Mouse (Mus musculus): ENCODE data around the gene Man1b1. TPM values are rescaled to one million over a fixed set of nuclear protein-coding genes. Genes with fewer than 3 reads are reported as not detected.
A peak's percentile ranks its signal among the peaks of the same experiment; 100 is the strongest.

The Man1b1 gene
- 60.9 and 70.9 TPM in 2 replicates for total RNA-seq (2017)

- ATAC-seq (replicated peaks in 1 of 2; ENCODE audit: insufficient read depth in 1 of 2, low FRiP score in 2 of 2, low TSS enrichment in 1 of 2, low read depth in 1 of 2, poor library complexity in 2 of 2, severe bottlenecking in 2 of 2) = peak; percentile 97 to 99
Observed at GRCm38 (mm10) chr2:25332286-25333160, at the start of gene Man1b1. TSS of gene Man1b1 (plus strand) at chr2:25332338.

DNA sequence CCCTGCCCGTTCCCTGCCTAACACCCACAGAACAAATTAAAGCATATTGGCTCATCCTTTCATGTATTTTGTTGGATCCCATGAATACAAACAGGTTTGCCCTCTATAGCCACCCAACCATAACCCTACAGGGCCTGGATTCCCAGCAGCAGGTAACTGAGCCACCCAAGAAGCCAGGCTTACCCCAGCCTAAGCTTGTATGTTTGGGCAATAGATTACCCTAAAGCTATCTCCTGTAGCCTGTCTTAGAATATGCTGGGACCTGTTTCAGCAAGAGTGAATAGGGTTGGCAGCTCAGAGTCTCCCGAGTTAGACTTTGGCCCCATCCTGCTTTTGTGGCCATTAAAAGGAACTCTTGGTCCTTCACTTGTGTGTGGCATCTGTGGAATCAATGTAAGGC, 46.6 kb upstream of the Man1b1 start:
- no peak for ATAC-seq (replicated peaks in 1 of 2; ENCODE audit: insufficient read depth in 1 of 2, low FRiP score in 2 of 2, low TSS enrichment in 1 of 2, low read depth in 1 of 2, poor library complexity in 2 of 2, severe bottlenecking in 2 of 2)

- no peak for ATAC-seq (replicated peaks in 1 of 2; ENCODE audit: insufficient read depth in 1 of 2, low FRiP score in 2 of 2, low TSS enrichment in 1 of 2, low read depth in 1 of 2, poor library complexity in 2 of 2, severe bottlenecking in 2 of 2)
Observed at GRCm38 (mm10) chr2:25286314-25286713, 45.8 kb upstream of the Man1b1 start.

DNA sequence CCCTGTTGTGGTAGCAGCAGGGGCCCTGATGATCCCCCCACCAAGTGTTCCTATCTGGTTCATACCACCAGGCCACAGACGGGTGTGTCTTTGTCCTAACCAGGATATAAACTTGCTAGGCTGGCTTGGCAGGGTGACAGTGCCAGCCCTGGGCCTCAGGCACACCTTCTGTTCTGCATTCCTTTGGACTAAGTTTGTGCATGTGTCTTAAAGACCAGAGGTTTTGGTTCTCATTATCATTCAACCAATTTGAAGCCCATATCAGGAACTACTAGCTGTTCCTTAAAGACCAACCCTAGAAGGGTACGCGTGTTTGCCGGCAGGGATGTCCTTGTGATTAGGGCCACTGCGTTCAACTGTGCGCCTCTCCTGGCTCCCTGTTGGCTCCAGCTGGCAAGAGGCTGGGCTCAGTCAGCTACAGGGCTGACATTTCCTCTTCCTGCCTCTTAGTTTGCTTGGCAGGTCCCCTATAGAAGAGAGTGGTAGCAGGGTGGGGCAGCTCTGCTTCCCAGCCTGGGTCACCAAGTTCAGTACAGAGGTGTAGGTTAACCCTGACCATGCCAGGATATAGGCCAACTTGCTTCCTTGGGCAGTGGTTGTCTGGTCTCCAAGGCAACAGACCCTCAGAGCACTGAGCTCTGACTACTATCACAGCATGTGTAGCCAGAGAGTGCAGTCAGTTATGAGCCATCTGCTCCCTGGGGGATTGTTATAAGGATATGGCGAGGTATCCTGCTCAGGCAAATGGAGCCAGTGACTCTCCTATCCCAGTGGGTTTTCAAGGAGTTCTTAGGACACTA, 45.1 kb upstream of the Man1b1 start:
- ATAC-seq (replicated peaks in 1 of 2; ENCODE audit: insufficient read depth in 1 of 2, low FRiP score in 2 of 2, low TSS enrichment in 1 of 2, low read depth in 1 of 2, poor library complexity in 2 of 2, severe bottlenecking in 2 of 2) = no peak

- ATAC-seq (replicated peaks in 1 of 2; ENCODE audit: insufficient read depth in 1 of 2, low FRiP score in 2 of 2, low TSS enrichment in 1 of 2, low read depth in 1 of 2, poor library complexity in 2 of 2, severe bottlenecking in 2 of 2) = no peak
Observed at GRCm38 (mm10) chr2:25287927-25288649, 44.0 kb upstream of the Man1b1 start, which contains the start of gene Tmem210. TSS of gene Tmem210 (plus strand) at chr2:25288145.

DNA sequence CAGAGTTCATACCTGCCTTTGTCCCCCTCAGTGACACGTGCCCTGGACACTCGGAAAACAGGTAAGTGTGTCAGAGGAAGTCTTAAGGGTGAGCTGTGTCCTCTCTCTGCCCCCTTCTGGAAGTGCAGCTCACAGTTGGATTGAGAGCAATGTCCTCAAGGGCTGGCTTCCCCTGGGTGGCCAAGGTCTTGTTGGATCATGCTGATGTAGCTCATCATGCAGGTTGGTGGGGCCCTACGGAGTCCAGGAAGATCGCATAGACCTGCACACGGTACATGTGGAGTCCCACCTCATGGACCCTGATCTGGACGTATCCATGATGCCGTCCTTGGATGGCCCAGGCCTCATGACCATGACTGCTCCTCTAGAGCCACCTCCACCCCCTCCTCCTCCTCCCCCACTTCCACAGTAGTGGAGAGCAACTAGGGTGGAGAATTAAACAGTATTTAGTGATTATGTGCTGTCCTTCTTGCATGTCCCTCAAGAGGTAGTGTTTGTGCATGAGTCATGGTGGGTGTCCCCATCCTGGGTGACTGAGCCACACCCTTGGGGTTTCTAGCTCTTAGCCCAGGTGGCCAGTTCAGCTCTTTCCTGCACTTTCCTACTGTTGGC, 43.3 kb upstream of the Man1b1 start:
- ATAC-seq (replicated peaks in 1 of 2; ENCODE audit: insufficient read depth in 1 of 2, low FRiP score in 2 of 2, low TSS enrichment in 1 of 2, low read depth in 1 of 2, poor library complexity in 2 of 2, severe bottlenecking in 2 of 2) = no peak

GRCm38 (mm10) chr2:25289651-25290050, 42.5 kb upstream of the Man1b1 start, which contains the start of gene Lrrc26:
TSS of gene Lrrc26 (plus strand) at chr2:25289915.
- no peak for ATAC-seq (replicated peaks in 1 of 2; ENCODE audit: insufficient read depth in 1 of 2, low FRiP score in 2 of 2, low TSS enrichment in 1 of 2, low read depth in 1 of 2, poor library complexity in 2 of 2, severe bottlenecking in 2 of 2)

DNA sequence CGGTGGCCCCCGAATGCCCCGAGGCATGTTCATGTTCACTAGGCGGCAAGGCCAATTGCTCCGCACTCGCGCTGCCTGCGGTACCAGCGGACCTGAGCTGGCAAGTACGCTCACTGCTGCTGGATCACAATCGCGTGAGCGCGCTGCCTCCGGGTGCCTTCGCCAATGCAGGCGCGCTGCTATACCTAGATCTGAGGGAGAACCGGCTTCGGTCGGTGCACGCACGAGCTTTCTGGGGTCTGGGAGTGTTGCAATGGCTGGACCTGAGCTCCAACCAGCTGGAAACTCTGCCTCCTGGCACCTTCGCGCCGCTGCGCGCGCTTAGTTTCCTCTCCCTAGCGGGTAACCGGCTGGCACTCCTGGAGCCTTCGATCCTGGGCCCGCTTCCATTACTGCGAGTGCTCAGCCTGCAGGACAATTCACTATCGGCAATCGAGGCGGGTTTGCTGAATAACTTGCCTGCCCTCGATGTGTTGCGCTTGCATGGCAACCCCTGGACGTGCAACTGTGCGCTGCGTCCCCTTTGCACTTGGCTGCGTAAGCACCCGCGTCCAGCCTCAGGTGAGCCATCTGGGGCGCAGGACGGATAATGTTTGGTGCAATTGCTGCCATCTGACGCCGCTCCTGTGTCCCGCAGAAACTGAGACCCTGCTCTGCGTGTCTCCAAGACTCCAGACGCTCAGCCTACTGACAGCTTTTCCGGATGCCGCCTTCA, 41.9 kb upstream of the Man1b1 start:
- ATAC-seq (replicated peaks in 1 of 2; ENCODE audit: insufficient read depth in 1 of 2, low FRiP score in 2 of 2, low TSS enrichment in 1 of 2, low read depth in 1 of 2, poor library complexity in 2 of 2, severe bottlenecking in 2 of 2) = no peak

DNA sequence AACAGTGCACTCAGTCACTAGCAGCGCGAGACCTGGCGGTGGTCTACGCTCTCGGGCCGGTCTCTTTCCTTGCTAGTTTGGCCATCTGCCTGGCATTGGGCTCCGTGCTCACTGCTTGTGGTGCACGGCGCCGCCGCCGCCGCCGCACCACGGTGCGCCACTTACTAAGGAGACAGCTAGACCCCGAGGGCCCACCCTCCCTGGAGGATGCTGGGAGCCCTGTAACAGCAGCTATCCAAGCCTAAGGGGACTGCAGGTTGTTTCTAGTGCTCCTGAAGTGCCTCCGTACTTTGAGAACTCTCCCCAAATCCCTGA, 41.4 kb upstream of the Man1b1 start:
- no peak for ATAC-seq (replicated peaks in 1 of 2; ENCODE audit: insufficient read depth in 1 of 2, low FRiP score in 2 of 2, low TSS enrichment in 1 of 2, low read depth in 1 of 2, poor library complexity in 2 of 2, severe bottlenecking in 2 of 2)

DNA sequence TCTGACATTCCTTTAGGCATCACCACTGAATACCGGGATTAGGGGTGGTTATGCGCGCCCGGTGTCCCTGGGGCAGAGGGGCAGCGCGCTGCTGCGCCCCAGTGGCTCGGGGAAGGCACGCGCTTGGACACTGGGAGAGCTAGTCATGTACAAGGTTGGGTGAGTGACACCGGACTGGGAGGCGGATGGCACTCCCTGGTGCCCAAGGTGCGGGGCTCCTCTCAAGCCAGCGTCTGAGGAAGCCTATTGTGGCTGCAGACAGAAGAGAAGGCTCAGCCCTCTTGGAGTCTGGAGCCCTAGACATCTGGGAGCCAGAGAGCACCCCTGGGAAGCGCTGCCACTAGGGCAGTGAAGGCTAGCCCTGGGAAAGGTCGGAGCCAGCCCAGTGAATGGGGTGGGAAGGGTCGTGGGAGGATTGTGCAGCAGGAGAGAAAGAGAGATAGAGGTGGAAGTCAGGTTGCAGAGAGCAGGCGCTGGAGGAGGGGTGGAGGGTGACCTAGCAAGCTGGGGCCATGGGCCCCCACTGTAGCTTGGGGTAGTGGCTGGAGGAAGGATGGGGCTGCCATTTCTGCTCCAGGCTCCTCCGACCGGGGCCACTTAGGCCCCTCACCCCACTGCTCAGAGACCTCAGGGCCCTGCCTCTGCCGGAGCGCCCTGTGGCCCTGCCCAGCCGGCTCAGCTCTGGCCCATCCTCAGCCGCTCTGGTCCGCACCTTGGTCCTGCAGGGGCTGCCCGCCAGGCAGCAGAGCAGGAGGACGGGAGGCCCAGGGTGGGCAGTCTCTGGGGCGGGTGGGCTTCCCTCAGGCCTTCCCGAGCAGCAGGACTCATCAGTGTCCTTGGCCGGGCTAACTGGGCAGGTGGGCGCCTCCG, 40.7 kb upstream of the Man1b1 start:
- no peak for ATAC-seq (replicated peaks in 1 of 2; ENCODE audit: insufficient read depth in 1 of 2, low FRiP score in 2 of 2, low TSS enrichment in 1 of 2, low read depth in 1 of 2, poor library complexity in 2 of 2, severe bottlenecking in 2 of 2)

DNA sequence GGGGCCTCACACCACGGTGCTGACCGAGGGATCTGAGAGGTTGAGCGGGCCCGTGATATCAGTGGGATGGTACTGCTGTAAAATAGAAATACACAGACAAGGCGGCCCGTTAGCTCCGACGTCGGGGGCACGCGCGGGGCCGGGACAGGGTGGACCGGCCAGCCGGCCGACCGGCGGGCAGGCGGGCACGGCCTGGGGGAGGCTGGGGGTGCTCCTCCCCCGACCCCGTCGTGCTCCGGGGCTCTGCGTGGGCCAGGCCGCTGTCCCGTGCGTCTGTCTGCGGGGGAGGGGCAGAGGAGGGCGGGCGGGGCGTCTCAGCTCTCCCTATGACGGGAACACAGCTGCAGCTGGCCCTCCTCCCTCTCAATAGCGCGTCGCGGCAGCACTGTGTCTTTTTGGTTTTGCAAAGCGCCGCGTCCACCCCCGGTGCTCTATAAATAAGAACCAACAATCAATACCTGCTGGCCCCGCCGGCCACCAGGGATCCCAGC, 40.0 kb upstream of the Man1b1 start:
- no peak for ATAC-seq (replicated peaks in 1 of 2; ENCODE audit: insufficient read depth in 1 of 2, low FRiP score in 2 of 2, low TSS enrichment in 1 of 2, low read depth in 1 of 2, poor library complexity in 2 of 2, severe bottlenecking in 2 of 2)

- peak; percentile 46 to 59; a peak in 3 of 4 replicates for ATAC-seq (replicated peaks in 1 of 2; ENCODE audit: insufficient read depth in 1 of 2, low FRiP score in 2 of 2, low TSS enrichment in 1 of 2, low read depth in 1 of 2, poor library complexity in 2 of 2, severe bottlenecking in 2 of 2)
Observed at GRCm38 (mm10) chr2:25292856-25293255, 39.3 kb upstream of the Man1b1 start.

GRCm38 (mm10) chr2:25293706-25294105, 38.4 kb upstream of the Man1b1 start:
- ATAC-seq (replicated peaks in 1 of 2; ENCODE audit: insufficient read depth in 1 of 2, low FRiP score in 2 of 2, low TSS enrichment in 1 of 2, low read depth in 1 of 2, poor library complexity in 2 of 2, severe bottlenecking in 2 of 2) = no peak

GRCm38 (mm10) chr2:25297093-25297492, 35.0 kb upstream of the Man1b1 start:
- ATAC-seq (replicated peaks in 1 of 2; ENCODE audit: insufficient read depth in 1 of 2, low FRiP score in 2 of 2, low TSS enrichment in 1 of 2, low read depth in 1 of 2, poor library complexity in 2 of 2, severe bottlenecking in 2 of 2) = no peak

- ATAC-seq (replicated peaks in 1 of 2; ENCODE audit: insufficient read depth in 1 of 2, low FRiP score in 2 of 2, low TSS enrichment in 1 of 2, low read depth in 1 of 2, poor library complexity in 2 of 2, severe bottlenecking in 2 of 2) = no peak
Observed at GRCm38 (mm10) chr2:25298046-25298445, 34.1 kb upstream of the Man1b1 start.

- no peak for ATAC-seq (replicated peaks in 1 of 2; ENCODE audit: insufficient read depth in 1 of 2, low FRiP score in 2 of 2, low TSS enrichment in 1 of 2, low read depth in 1 of 2, poor library complexity in 2 of 2, severe bottlenecking in 2 of 2)
Observed at GRCm38 (mm10) chr2:25303452-25303851, 28.7 kb upstream of the Man1b1 start.
